Mouse (Mus musculus): ENCODE results near the gene Sntb2. TPM values are rescaled to one million over a fixed set of nuclear protein-coding genes. Genes with fewer than 3 reads are reported as not detected.

Gene Sntb2
- total RNA-seq, 2 experiments from 2014 or later: 12.7 to 13.7 TPM

GRCm38 (mm10) chr8:106929155-106929913 lies 6.2 kb upstream of the Sntb2 start:
- DNase-seq: peak; percentile 43 to 53
- intact Hi-C loops (cut with DNase I): no loop called here

DNA sequence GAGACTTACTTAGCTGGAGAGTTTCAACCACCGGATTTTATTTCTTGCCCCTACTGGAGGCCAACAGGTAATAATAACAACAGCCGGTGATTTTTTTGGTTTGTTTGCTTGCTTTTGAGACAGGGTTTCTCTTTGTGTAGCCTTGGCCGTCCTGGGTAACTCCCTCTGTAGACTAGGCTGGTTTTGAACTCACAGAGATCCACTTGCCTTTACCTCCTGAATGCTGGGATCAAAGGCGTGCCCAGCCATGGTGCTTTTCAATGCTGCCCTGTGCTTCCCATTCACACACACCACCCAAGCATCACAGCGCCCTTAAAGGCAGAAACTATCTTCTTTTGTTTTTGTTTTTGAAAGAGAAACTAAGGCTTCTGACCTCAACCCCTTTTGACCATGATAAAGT lies 5.6 kb upstream of the Sntb2 start:
- no peak for DNase-seq
- intact Hi-C loops (cut with DNase I): no loop called here

GRCm38 (mm10) chr8:106932376-106933065 lies 3.0 kb upstream of the Sntb2 start:
- intact Hi-C loops (cut with DNase I): no loop called here
- DNase-seq: peak in 1 of 2 experiments; percentile 29

DNA sequence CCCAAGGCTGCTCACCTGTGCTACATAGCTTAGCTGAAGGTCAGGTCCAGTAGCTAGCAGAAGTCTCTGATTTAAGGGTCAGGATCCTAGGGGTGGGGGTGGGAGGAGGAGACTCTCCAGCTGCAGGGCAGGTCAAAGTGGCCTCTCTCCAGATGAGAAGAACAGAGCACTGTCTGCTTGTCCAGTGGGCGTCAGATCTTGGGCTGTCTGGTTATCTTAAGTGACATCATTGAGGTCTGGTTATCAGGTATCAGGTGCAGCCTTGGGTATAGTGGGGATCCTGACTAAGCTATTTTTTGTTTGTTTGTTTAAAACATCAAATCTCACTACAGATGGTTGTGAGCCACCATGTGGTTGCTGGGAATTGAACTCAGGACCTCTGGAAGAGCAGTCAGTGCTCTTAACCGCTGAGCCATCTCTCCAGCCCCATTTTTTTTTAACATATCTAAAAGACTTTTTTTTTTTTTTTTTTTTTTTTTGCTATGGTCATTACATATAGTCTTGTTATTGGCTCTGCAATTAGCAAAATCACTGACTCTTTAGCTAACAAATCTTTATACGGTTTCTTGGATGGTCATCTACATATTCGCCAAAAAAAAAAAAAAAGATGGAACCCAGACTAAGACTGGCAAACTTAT lies 1.9 kb upstream of the Sntb2 start:
- no peak for DNase-seq
- intact Hi-C loops (cut with DNase I): no loop called here

DNA sequence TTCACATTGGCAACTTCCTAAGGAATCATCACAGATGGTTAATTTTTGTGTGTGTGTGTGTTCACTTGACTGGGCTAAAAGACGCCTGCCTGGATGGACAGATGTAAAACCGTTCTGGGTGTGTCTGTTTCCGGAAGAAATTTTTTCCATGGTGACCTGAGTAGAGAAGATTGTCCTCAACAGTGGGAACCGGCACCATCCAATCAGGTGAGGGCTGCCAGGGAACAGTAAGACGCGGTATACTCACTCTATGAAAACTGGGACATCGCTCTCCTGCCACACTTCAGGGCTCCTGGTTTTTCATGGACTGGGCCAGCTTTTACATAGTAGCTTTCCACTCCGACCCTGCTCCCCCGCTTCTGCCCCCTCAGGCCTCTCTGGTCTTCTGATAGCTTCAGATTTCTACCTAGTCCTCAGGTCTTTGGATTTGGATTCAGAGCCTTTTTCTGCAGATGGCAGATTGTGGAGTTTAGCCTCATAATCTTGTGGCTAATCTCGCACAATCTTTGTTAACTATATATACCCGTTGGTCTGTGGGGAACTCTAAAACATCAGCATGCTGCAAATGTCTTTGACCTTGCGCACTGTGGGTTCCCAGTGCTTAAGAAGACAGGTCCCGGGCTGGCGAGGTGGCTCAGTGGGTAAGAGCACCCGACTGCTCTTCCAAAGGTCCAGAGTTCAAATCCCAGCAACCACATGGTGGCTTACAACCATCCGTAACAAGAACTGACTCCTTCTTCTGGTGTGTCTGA lies 1.1 kb upstream of the Sntb2 start:
- intact Hi-C loops (cut with DNase I): no loop called here
- no peak for DNase-seq

DNA sequence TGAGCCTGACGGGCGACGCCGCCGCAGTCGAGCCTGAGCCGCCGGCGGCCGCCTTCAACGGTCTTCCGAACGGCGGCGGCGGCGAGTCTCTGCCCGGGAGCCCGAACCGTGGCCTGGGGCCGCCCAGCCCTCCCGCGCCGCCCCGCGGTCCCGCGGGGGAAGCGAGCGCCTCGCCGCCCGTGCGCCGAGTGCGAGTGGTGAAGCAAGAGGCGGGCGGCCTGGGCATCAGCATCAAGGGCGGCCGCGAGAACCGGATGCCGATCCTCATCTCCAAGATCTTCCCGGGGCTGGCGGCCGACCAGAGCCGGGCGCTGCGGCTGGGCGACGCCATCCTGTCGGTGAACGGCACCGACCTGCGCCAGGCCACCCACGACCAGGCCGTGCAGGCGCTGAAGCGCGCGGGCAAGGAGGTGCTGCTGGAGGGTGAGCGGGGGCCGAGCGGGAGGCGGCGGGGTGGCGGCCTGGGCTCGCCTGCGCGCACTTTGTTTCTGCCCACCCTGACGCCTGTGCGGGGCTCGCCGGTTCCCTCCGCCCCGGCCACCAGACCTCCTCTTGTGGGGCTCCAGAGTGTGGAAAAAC lies 438 bp downstream of the Sntb2 start:
- peak; percentile 61 to 75 for DNase-seq
- intact Hi-C loops (cut with DNase I): loop anchor here (2.0 kb wide), 1 partner anchor 37 kb away; no protein-coding TSS in a partner anchor

GRCm38 (mm10) chr8:106936478-106937051 lies 1.0 kb downstream of the Sntb2 start:
- peak; percentile 40 to 44 for DNase-seq
- intact Hi-C loops (cut with DNase I): loop anchor here (2.0 kb wide), 1 partner anchor 36 kb away; no protein-coding TSS in a partner anchor

GRCm38 (mm10) chr8:106937081-106937800 lies 1.7 kb downstream of the Sntb2 start:
- intact Hi-C loops (cut with DNase I): loop anchor here (2.0 kb wide), 1 partner anchor 36 kb away; no protein-coding TSS in a partner anchor
- no peak for DNase-seq

- intact Hi-C loops (cut with DNase I): no loop called here
These were observed 6.3 kb downstream of the Sntb2 start for GRCm38 (mm10) chr8:106941806-106942205.

DNA sequence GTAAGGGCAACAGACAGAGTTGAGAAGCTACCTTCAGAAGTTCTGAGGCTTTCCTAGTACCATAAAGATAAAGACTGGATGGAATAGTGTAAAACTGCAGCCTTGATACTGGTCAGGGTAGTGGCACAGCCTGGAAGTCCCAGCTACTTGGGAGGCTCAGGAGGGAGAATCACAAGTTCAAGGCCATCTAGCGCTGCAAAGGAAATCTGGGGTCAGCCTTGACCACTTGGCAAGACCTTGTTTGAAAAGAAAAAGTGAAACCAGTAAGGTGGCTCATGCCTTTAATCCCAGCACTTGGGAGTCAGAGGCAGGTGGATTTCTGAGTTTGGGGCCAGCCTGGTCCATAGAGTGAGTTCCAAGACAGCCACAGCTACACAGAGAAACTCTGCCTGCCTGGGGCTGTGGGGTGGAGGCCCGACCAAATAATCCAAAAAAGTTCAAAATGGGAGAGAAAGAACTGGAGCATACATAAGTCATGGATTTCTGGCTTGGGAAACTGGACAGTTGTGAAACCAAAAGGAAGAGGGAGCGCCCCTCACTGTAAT lies 8.4 kb downstream of the Sntb2 start:
- intact Hi-C loops (cut with DNase I): no loop called here
- peak in 1 of 2 experiments; percentile 24 for DNase-seq

More at GRCm38 (mm10) chr8:106941806-106942205, 6.3 kb downstream of the Sntb2 start:
- no peak for DNase-seq

- peak; percentile 37 to 50 for DNase-seq
- intact Hi-C loops (cut with DNase I): no loop called here
These were observed 9.2 kb downstream of the Sntb2 start for GRCm38 (mm10) chr8:106944756-106945155.

- intact Hi-C loops (cut with DNase I): no loop called here
- no peak for DNase-seq
These were observed 13.2 kb downstream of the Sntb2 start for GRCm38 (mm10) chr8:106948678-106949243.

DNA sequence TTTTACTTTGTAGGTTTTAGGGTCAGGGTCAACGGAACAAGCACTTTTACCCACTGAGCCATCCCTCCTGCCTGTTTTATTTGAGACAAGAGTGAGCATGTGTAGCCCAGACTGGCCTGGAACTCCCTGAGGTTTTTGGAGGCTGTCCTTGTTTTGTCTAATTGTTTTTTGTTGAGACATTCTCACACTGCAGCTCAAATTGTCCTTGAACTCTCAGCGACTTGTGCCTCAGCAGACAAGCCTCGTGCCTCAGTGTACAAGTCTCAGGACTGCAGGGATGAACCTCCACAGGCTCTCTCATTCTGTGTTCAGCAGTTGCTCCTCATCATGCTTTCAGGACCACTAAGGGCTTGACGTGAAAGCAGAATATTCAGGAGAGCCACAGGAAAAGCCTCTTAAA lies 16.2 kb downstream of the Sntb2 start:
- no peak for DNase-seq
- intact Hi-C loops (cut with DNase I): no loop called here

- no peak for DNase-seq
These were observed 18.0 kb downstream of the Sntb2 start for GRCm38 (mm10) chr8:106953571-106953970.

GRCm38 (mm10) chr8:106957086-106957485 lies 21.5 kb downstream of the Sntb2 start:
- no peak for DNase-seq
- intact Hi-C loops (cut with DNase I): no loop called here

More at GRCm38 (mm10) chr8:106953571-106953970, 18.0 kb downstream of the Sntb2 start:
- intact Hi-C loops (cut with DNase I): no loop called here

DNA sequence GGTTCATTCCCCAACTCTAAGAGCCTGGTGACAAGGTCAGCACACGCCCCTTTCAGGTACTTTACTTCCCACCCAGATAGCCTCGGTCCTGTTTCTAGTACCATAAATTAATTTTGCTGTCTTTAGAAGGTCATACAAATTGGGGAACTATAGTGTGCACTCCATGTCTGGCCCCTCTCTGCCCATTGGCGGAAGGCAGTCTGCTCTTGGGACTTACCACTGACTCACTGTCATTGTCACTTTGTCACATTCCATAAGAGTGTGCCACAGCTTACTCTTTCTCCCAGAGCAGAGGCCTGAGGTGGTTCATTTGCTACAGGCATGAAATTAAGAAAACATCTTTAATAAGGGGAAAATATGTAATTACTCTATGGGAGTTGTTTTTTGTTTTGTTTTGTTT lies 22.7 kb downstream of the Sntb2 start:
- intact Hi-C loops (cut with DNase I): no loop called here
- no peak for DNase-seq

DNA sequence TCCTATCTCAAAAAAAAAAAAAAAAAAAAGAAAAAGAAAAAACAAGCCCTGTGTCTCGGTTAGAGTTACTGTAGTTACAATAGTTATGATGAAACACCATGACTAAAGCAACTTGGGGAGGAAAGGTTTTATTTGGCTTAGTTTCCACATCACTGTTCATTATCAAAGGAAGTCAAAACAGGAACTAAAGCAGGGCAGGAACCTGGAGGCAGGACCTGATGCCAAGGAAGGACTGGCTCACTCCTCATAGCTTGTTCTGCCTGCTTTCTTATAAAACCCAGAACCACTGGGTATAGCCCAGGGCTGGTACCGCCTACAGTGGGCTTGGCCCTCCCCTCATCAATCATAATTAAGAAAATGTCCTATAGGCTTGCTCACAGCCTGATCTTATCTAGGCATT lies 24.1 kb downstream of the Sntb2 start:
- intact Hi-C loops (cut with DNase I): no loop called here
- DNase-seq: no peak

DNA sequence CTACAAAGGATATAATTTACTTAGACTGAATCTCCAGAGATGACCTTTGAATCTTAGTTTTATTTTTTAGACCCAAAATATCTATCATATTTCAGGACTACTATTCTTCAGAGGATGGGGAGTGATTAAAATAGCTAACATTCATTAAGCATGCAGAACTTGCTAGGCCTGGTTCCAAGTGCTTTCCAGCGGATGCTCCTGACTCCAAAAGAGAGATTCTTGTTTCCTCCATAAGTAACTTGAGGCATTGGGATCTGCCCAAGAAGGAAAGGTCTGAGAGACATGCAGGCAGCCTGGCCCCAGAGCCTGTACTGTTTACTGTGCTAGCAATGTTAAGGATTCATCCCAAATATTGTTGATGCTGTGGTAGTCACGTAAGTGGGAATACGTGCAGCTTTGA lies 26.8 kb downstream of the Sntb2 start:
- intact Hi-C loops (cut with DNase I): no loop called here
- DNase-seq: no peak

DNA sequence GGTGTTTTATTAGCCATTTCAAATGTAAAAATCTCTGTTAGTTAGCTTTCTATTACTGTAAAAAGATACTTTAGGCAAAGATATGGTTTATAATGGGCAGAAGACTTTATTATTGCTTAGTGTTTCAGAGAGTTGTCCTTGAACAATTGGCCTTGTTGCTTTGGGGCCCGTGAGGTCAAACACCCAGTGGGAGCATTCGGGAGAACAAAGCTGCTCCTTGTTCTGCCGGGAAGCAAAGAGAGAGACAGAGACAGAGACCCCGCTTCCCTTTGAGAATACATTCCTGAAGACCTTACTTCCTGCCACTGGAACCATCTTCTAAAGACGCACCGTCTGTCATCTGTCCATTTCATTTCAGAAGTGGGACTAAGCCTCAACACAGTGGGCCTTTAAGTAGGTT lies 27.8 kb downstream of the Sntb2 start:
- no peak for DNase-seq
- intact Hi-C loops (cut with DNase I): no loop called here
